Mouse (Mus musculus): ENCODE results near the gene 1700022I11Rik.

1700022I11Rik gene

GRCm38 (mm10) chr4:42969304-42969703 lies at the start of gene 1700022I11Rik:
1700022I11Rik (plus strand) TSS chr4:42969604.
- no peak for DNase-seq (ENCODE audit: low read depth, low spot score)

- DNase-seq (ENCODE audit: low read depth, low spot score), result no peak
Observed at GRCm38 (mm10) chr4:42920726-42921125, 48.7 kb upstream of the 1700022I11Rik start.

DNA sequence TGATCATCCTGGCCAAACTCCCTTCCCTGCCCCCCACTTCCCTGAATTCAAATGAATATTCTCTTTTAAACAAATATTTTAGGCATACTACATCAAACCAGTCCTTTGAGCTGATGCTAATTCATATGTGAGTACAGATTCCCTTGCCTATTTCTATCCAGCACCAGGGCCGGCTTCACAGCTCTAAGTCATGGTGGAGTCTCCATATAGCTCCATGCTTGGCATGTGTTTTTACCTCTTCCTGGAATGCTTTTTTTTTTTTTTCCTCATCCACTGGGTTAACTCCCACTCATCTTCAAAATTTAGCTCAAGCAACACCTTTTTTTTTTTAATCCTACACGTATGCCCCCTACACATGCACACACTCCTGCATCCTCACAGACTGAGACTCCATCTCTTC lies 47.9 kb upstream of the 1700022I11Rik start:
- DNase-seq (ENCODE audit: low read depth, low spot score), result no peak

DNA sequence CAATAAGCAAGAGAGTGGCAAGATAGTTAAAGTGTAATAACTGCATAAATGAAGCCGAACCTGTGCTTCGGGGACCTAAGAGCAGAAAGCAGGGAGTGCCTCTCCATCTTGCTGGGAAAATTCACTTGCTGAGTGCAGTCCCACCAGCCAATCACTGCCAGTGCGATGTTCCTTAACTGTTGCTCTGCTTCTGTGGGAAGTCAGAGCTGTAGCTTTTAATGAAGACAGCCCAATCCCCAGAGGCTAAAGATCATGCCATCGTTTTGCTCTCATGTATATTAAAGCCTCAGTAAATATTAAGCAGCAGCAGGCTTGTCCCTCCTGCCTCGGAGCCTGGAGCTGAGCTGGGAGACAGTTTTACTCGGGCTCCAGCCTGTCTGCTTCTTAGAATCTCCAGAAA lies 47.3 kb upstream of the 1700022I11Rik start:
- DNase-seq (ENCODE audit: low read depth, low spot score), result no peak

DNA sequence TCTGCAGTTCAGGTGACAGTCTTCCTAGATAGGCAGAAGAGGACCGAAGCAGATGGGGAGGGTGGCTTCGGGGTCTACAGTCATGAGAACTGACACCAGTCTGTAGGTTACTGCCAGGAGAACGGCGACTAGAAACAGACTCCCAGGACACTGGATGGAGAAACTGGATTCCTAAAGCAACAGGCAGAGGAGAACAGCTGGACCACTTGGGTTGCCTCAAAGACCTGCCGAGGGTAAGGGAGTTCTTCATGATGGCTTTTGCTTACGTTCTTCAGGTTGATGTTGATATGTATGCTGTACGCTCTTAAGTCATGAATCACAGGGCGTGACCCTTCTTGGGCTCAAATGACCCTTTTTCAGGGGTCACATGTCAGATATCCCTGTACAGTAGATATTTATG lies 46.9 kb upstream of the 1700022I11Rik start:
- no peak for DNase-seq (ENCODE audit: low read depth, low spot score)

GRCm38 (mm10) chr4:42924095-42924710 lies 45.2 kb upstream of the 1700022I11Rik start:
- DNase-seq (ENCODE audit: low read depth, low spot score), result no peak

GRCm38 (mm10) chr4:42928209-42928608 lies 41.2 kb upstream of the 1700022I11Rik start:
- DNase-seq (ENCODE audit: low read depth, low spot score), result no peak

DNA sequence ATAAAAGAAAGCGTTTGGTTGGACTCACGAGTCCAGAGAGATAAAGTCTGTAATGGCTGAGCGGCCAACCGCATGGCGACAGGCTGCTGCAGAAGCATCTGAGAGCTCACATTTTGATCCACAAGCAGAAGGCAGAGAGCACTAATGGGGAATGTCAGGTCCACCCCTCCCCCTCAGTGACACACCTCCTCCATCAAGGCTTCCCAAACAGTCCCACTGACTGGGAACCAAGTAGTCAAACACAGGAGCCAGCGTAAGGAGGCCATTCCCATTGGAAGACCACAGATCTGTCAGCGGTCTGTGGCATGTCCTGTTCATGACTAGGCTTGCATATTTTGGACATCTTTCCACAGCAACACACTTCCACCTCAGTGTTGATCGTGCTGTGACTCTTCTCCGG lies 40.5 kb upstream of the 1700022I11Rik start:
- DNase-seq (ENCODE audit: low read depth, low spot score), result no peak

- DNase-seq (ENCODE audit: low read depth, low spot score), result no peak
Observed at GRCm38 (mm10) chr4:42932229-42932969, 37.0 kb upstream of the 1700022I11Rik start.

DNA sequence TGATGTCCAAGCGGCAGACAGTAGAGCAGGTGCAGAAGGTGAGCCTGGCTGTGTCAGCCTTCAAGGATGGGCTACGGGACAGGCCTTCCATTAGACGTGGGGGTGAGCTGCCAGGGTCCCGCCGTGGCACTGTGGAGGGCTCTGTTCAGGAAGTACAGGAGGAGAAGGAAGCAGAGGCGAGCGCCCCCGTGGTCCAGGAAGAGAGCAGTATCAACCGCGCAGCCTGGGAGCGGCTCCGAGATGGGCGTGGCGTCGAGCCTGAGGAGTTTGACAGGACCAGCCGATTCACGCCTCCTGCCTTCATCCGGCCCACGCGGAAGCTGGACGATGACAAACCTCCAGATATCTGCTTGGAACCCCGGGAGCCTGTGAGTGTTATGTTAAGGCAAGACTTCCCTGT lies 35.8 kb upstream of the 1700022I11Rik start:
- no peak for DNase-seq (ENCODE audit: low read depth, low spot score)

GRCm38 (mm10) chr4:42941396-42941795 lies 28.0 kb upstream of the 1700022I11Rik start:
- DNase-seq (ENCODE audit: low read depth, low spot score), result no peak

DNA sequence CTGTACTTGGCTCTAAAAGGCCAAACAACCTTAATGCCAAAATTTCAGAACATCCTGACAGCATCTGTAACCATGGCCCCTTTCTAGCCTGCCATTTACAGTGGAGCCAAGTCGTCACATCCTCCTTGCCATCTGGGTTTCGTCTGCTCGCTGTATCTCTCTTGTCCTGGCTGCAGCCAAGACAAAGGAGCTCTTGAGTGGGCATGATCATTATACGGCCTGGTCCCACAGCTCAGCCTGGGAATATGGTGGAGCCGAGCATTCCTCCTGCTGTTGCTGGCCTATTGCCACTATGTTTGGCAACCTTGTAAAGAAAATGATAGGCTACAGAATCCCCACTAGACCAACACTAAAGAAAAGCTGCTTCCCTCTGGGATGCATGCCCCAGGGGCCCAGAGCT lies 26.1 kb upstream of the 1700022I11Rik start:
- DNase-seq (ENCODE audit: low read depth, low spot score), result no peak

DNA sequence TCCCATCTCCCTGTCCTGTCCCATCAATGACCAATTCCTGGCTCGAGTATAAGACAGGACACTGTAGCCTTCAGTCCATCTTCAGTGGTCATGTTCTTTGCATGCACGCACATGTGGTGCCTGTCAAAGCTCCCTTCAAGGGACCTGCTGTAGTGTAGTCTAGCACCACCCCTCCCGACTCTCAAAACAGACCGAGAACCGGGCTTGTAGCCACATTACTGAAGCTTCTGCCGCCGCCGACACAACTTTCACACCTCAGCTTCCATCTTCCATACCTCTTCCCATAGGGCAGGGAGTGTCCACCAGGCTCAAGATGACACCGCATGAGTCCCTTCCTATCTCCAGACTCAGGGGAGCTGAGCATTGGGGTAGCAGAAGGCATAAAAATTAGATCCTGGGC lies 25.2 kb upstream of the 1700022I11Rik start:
- no peak for DNase-seq (ENCODE audit: low read depth, low spot score)

GRCm38 (mm10) chr4:42945043-42945442 lies 24.4 kb upstream of the 1700022I11Rik start:
- DNase-seq (ENCODE audit: low read depth, low spot score), result no peak

GRCm38 (mm10) chr4:42945445-42945844 lies 24.0 kb upstream of the 1700022I11Rik start:
- DNase-seq (ENCODE audit: low read depth, low spot score), result no peak

DNA sequence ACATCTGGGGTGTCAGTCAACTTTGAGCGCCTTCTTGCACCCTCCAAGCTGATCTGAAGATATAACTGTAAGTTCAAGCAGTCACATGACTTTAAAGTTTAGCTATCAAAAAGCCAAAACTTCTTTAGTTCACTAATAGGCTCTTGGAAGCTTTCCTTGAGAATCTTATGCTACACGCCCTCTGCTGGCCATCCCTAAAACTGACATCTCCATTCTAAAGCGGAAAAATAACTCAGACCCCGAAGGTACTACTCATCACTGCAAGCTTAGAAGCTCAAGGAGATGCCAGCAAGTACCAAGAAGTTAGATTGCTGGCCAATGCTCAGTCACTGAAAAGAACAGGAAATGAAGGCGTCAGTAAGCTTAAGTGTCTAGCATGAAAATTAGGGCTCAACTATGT lies 23.5 kb upstream of the 1700022I11Rik start:
- DNase-seq (ENCODE audit: low read depth, low spot score), result no peak

DNA sequence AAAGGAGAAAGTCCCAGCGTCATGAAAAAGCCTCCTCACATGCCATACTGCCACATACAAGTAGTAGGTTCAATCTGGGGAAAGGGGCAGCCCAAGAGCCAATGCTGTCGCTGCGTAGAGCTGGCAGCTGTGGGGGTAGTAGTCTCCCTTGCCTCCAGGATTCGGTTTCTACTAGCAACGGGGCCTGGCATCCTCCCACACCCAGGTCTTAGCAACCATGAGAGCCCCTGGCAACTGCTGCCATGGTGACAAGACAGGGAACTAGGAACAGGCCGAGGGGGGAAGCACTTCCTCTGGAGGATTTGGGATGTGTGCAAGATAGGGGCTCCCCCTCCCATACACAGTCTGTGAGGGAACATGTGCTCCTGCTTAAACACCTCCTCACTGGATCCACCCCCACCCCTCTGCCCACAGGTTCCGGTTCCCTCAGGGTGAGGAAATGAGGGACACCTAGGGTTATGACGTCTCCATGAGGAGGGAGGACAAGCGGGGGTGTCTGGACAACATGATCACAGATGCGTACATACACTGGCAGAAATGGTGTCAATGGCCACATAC lies 22.6 kb upstream of the 1700022I11Rik start:
- DNase-seq (ENCODE audit: low read depth, low spot score), result no peak

DNA sequence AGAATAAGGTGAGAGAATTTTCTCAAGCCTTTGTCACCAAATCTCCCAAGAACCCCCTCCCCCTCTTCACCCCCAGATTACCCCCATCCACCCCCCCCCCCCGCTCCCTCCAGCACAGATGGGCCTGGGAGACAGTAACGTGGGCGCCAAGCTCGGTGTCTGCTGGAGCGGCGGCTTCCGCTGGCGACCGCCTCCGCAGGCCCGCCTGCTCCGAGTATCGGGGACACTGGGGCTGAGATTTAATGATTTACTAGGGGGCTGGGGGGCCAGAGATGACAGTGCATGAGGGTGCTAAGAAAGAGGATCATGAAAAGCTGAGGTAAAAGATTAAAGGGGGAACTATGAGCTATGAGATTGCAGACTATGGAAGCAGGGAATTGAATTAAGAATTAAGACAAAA lies 20.9 kb upstream of the 1700022I11Rik start:
- DNase-seq (ENCODE audit: low read depth, low spot score), result no peak

GRCm38 (mm10) chr4:42949051-42949675 lies 20.2 kb upstream of the 1700022I11Rik start:
- DNase-seq (ENCODE audit: low read depth, low spot score), result no peak

DNA sequence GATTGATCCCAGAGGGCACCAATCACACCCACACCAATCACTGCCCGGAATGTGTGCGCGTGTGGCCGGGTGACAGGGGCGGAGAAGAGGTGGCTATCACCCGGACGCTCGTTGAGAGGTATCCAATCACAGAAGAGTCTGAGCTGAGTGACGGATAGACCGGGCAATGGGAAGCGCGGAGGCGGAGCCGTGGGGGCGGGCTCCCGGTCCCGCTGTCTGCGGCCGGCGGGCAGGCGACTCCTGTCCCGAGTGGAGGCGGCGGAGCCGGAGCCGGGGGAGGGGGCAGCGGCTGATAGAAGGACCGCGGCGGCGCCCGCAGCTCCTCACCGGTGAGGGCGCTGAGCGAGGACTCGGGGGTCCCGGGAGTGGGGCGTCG lies 19.7 kb upstream of the 1700022I11Rik start, which contains the start of gene Dnajb5:
Gene Dnajb5 (plus strand): TSS at position 139 of the 376 bp plus-strand sequence.
- DNase-seq (ENCODE audit: low read depth, low spot score), result peak; percentile 91

DNA sequence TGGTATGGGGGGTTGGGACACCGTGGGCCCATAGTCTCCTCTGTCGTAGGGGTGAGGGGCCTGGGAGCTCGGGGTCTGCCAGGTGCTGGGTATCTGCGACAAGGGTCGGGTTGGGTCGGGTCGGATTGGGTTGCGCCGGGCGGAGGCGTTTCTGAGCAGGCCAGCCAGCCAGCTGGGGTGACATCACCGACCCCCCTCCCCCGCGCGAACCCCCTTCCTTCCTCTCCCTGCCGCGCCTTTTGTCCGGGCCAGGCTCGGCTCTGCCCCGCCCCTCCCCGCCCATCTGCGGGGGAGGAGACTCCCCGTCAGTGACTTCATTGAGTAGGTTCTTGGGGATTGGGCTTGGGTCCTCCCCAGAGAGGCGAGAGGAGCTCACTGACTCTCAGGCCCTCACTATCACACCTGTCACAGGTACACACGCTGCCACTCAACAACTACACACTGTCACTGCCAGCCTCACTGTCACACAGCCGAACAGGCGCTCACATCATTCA lies 19.3 kb upstream of the 1700022I11Rik start:
- DNase-seq (ENCODE audit: low read depth, low spot score), result peak; percentile 61
